Mouse (Mus musculus) CD4-positive, CD25-positive, alpha-beta regulatory T cell, adult 2 months (primary cell): Measurements from ENCODE around the gene Arfip1.

Experiments used
- DNase-seq: peaks from one replicate; pipeline ENCODE4 v3.0.0-alpha.2; 2012; ENCODE audit warnings: low read depth, low spot score

Gene Arfip1

DNA sequence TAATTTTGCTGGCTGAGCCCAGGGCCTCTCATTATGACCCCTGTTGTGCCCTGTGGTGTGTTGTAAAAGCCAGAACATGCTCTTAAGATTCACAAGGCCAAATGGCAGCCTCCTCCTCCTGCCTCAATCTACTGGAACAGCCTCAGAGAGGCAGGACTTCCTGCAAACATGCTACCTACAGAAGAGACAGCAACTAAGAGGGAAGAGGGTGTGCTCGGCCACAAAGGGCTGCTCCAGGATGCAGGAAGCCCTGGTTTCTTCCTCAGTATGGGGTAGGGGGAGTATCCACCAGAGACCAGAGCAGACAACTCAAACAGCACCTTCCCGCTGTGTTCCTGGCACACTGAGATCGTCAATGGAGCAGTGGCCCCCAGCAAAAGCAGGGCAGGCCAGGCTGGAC is 121.9 kb downstream of the Arfip1 start:
- no peak for DNase-seq

DNA sequence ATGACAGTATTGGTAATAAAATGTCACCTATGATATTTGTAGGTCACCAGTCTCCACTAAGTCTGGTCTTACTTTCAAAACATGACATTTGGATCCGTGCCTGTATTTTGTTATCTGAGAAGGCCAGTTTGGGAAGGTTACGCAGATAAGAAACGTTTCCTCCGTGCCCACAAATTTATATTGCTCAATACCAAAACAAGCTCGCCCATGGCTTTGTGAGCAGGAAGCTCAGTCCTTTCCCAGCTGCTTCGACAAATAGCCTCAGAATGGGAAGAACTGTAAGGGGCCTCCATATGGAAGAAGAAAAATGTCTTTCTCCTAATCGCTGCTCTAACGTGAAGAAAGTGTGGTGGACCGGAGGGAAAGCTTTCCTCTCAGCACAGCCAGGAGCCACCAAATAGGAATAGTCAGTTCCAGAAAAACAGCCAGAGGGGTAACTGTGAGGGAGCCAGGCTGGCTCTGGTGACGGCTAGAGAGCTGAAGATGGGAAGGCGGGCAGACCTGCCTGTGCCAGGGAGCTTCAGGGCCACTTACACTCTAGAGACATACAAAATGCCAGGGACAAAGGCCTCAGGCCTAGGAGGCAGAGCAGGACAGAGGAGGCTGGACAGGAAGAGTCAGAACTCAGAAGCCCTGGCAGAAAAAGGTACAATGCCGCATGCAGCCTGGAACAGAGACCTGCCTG is 126.5 kb downstream of the Arfip1 start:
- no peak for DNase-seq

DNA sequence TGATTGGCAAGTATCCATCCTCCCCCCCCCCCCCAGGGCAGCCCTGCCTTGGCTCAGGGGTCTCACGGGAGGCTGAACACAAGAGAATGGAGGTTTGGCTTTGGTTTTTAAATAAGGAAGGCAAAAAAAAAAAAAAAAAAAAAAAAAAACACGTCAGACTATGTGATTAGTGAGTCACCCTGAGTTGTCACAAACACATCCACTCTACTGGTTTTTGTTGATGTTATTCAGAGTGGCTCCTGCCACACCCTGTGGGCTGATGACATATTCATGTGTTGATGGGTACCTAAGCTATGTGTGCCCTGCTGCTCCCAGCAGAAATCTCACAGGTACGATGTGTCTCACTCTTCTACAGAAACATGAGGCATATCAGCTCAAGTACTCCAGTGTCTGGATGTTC is 131.8 kb downstream of the Arfip1 start:
- no peak for DNase-seq

DNA sequence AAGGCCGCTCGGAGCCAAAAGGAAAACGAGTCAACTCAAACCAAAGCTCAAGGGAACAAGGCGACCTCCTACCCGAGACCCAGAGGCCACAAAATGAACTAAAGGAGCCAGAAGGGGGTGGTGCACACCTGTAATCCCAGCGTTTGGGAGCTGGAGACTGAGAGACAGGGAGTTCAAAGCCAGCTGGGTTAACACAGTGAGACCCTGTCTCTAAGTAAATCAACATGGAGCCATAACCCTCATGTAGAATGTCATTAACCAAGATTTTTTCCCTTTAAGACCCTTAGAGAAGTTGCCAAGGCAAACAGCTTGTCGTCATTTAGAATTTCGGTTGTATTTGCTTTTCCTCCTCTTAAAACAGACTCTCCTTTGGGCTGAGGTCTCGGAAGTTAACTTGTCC is 133.4 kb downstream of the Arfip1 start:
- DNase-seq, result no peak

DNA sequence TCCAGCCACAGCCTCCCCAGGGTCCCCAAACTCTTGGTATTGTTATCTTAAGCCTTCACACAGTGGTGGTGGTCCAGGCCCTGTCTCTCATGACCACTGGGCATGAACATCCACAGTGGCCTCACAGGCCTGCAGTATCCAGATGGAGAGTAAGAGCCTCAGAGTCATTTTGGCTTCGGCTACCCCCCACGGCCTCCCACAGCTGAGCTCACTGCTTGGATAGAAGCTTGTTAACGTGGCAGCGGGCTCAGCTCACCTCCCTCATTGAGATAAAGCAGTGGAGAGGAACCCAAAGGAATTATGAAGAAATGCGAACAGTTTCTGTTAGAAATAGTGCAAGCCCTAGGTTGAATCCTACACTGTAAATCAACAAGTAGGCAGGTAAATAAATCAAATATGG is 134.6 kb downstream of the Arfip1 start:
- DNase-seq, result no peak
